Mouse (Mus musculus) CD8-positive naive resting alpha-beta T cell, adult 57 days (primary cell): ENCODE data around the gene Lrrc25. TPM values are rescaled to one million over a fixed set of nuclear protein-coding genes. Genes with fewer than 3 reads are reported as not detected.

ENCODE experiments used
- total RNA-seq: library from RNA; stranded (reverse); gene quantifications from one replicate; pipeline ENCODE4 v1.2.4, GENCODE M21; 2023

The Lrrc25 gene
- total RNA-seq, result 1.8 TPM

GRCm38 (mm10) chr8:70615894-70616293, at the start of gene Lrrc25:
Lrrc25 (plus strand) TSS chr8:70616155.

GRCm38 (mm10) chr8:70593961-70594609, 21.9 kb upstream of the Lrrc25 start, which contains the start of gene Isyna1:
Isyna1 (plus strand) TSS chr8:70594373.

DNA sequence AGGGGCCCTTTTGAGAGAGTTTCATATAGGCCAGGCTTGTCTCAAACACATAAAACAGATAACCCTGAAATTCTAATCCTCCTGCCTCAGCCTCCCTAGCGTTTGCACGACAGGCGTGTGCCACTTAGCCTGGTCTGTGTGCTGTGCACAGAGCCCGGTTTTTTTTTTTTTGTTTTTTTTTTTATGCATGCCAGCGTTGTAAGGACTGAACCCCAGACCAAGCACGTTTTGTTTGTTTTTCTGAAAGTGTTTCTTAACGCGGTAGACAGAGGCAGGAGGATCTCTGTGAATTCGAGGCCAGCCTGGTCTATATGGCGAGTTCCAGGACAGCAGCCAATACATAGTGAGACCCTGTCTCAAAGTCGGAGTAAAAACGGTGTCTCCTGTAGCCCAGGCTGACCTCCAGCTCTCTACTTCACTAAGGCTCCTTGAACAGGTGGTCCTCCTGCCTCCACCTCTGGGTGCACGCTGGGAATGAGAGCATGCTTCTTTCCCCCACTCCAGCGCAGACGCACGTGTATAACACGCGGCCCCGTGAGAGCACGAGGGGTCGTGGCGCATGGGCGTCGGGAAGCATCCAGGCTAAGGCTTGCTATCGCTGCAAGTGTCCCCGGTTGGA, 7.1 kb upstream of the Lrrc25 start, which contains the start of gene Ssbp4:
Ssbp4 (minus strand) TSS at position 124 of the 619 bp plus-strand sequence.

GRCm38 (mm10) chr8:70632346-70632892, 16.5 kb downstream of the Lrrc25 start, which contains the start of gene Gdf15:
Gdf15 (minus strand) TSS chr8:70632456.

DNA sequence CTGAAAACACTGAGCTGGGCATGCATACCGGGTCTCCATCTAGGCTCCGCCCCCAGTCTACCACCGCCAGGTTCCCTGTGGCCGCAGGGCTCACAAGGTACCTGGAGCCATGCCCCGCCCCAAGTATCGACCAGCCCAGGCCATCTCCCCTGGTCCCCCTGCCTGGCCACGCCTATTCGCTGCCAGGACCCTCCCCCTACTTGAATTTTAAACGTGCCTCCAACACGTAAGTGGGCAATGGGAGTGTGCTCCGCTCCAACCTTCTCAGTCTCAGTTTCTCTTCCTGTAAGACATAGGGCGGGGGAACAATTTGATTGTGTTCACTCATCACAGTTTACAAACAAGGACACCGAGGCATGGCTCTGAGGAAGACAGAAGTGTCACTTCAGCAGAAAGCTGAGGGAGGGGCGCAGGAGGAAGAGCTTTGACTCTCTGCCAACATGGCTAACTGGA, 44.3 kb downstream of the Lrrc25 start, which contains the start of gene Pgpep1:
Pgpep1 (minus strand) TSS at position 116 of the 453 bp plus-strand sequence.

Other genes starting within 250 kb of the Lrrc25 start
- 1.2 TPM for gene Comp, start 242.6 kb upstream of the Lrrc25 start, total RNA-seq
- 21.6 TPM for gene Crtc1, start 176.6 kb upstream of the Lrrc25 start, total RNA-seq
- gene Klhl26, start 139.2 kb upstream of the Lrrc25 start, total RNA-seq, result 7.7 TPM
- not detected for gene Tmem59l, start 128.8 kb upstream of the Lrrc25 start, total RNA-seq
- not detected for gene Crlf1, start 123.0 kb upstream of the Lrrc25 start, total RNA-seq
- 51.6 TPM for gene Rex1bd, start 109.4 kb upstream of the Lrrc25 start, total RNA-seq
- gene Uba52, start 105.4 kb upstream of the Lrrc25 start, total RNA-seq, result 3,862 TPM
- 240 TPM for gene Fkbp8, start 88.4 kb upstream of the Lrrc25 start, total RNA-seq
- gene Kxd1, start 88.2 kb upstream of the Lrrc25 start, total RNA-seq, result 61.7 TPM
- 34.7 TPM for gene Ell, start 76.7 kb upstream of the Lrrc25 start, total RNA-seq
- 74.6 TPM for gene Isyna1, start 21.8 kb upstream of the Lrrc25 start, total RNA-seq
- 116 TPM for gene Ssbp4, start 7.3 kb upstream of the Lrrc25 start, total RNA-seq
- gene Gdf15, start 16.3 kb downstream of the Lrrc25 start, total RNA-seq, result 0.89 TPM
- 2.4 TPM for gene Pgpep1, start 44.2 kb downstream of the Lrrc25 start, total RNA-seq
- gene Lsm4, start 57.1 kb downstream of the Lrrc25 start, total RNA-seq, result 138 TPM
- 1,886 TPM for gene Jund, start 82.8 kb downstream of the Lrrc25 start, total RNA-seq
- gene Iqcn, start 87.3 kb downstream of the Lrrc25 start, total RNA-seq, result 7.8 TPM
- not detected for gene Gm3336, start 102.4 kb downstream of the Lrrc25 start, total RNA-seq
- gene Pde4c, start 107.6 kb downstream of the Lrrc25 start, total RNA-seq, result 0.55 TPM
- gene Rab3a, start 138.5 kb downstream of the Lrrc25 start, total RNA-seq, result 5.1 TPM
- 23.3 TPM for gene Mpv17l2, start 144.8 kb downstream of the Lrrc25 start, total RNA-seq
- gene Pik3r2, start 160.6 kb downstream of the Lrrc25 start, total RNA-seq, result 10.3 TPM
- gene Mast3, start 188.9 kb downstream of the Lrrc25 start, total RNA-seq, result 190 TPM
- gene Il12rb1, start 192.3 kb downstream of the Lrrc25 start, total RNA-seq, result 2.8 TPM
- gene Arrdc2, start 223.6 kb downstream of the Lrrc25 start, total RNA-seq, result 30.5 TPM
- gene Kcnn1, start 247.1 kb downstream of the Lrrc25 start, total RNA-seq, result not detected